Mouse (Mus musculus) G1E (cell line): ENCODE measurements around the gene Lect2. TPM values are rescaled to one million over a fixed set of nuclear protein-coding genes. Genes with fewer than 3 reads are reported as not detected.

ENCODE experiments used
- ATAC-seq: 2 replicates; pipeline ENCODE4 v1.8.0; 2016; ENCODE audit warnings: mild to moderate bottlenecking; ENCODE audit not compliant: insufficient number of reproducible peaks, poor library complexity, low FRiP score, severe bottlenecking; ENCODE audit errors: extremely low read depth
- DNase-seq: peaks from one replicate; pipeline ENCODE4 v3.0.0; 2012; ENCODE audit warnings: low spot score
- H3K27me3 ChIP-seq: 2 replicates; pipeline ENCODE4 v1.6.1; 2012; ENCODE audit warnings: mild to moderate bottlenecking, low read length, inconsistent platforms; ENCODE audit not compliant: insufficient read depth
- H3K36me3 ChIP-seq: replicated peaks from 2 replicates; pipeline ENCODE3; 2012; ENCODE audit warnings: mild to moderate bottlenecking, inconsistent platforms
- H3K4me1 ChIP-seq: 2 replicates; pipeline ENCODE4 v1.6.1; 2012; ENCODE audit warnings: low read depth, low read length, inconsistent platforms, mixed read lengths; ENCODE audit not compliant: insufficient read depth
- H3K4me3 ChIP-seq: 2 replicates; pipeline ENCODE4 v1.5.1; 2012; ENCODE audit warnings: low read depth, mild to moderate bottlenecking, inconsistent platforms, low read length, moderate library complexity, mixed read lengths
- H3K9me3 ChIP-seq: replicated peaks from 2 replicates; pipeline ENCODE4 v1.6.1; 2012; ENCODE audit warnings: inconsistent platforms
- CTCF ChIP-seq: IDR thresholded peaks from 2 replicates; pipeline ENCODE4 v1.5.1; 2012; ENCODE audit warnings: low read depth, low read length, inconsistent platforms, mixed read lengths
- GATA1 ChIP-seq: IDR thresholded peaks from 2 replicates; pipeline ENCODE4 v1.6.1; 2012; ENCODE audit warnings: borderline replicate concordance, low read length, inconsistent platforms, mixed read lengths
- GATA2 ChIP-seq: IDR thresholded peaks from 2 replicates; pipeline ENCODE4 v1.6.1; 2012; ENCODE audit warnings: low read depth, low read length, inconsistent platforms, borderline replicate concordance
- POLR2AphosphoS5 ChIP-seq: IDR thresholded peaks from 2 replicates; pipeline ENCODE4 v1.6.1; 2012; ENCODE audit warnings: low read depth, low read length, inconsistent platforms; ENCODE audit not compliant: insufficient replicate concordance
- TAL1 ChIP-seq: conservative IDR thresholded peaks from 2 replicates; pipeline ENCODE4 v1.6.1; 2012; ENCODE audit warnings: low read depth, low read length, inconsistent platforms, mixed read lengths
- polyA plus RNA-seq: library from polyadenylated mRNA; stranded (reverse); fragments of >175 nt; gene quantifications from 2 replicates; pipeline ENCODE4 v1.2.3, GENCODE M21; 2012
- total RNA-seq, 2 experiments: library from RNA; stranded (forward) in 1 of 2; stranded (reverse) in 1 of 2; fragments of 200-1000 nt in 1 of 2; fragments of >200 nt in 1 of 2; fragmentation: Nextera tagmentation in 1 of 2; gene quantifications; 2 replicates each; pipeline ENCODE4 v1.2.3; 2014 to 2017

Lect2 gene
- total and polyA plus RNA-seq, 3 experiments, result 0.16 TPM; not detected in 2

DNA sequence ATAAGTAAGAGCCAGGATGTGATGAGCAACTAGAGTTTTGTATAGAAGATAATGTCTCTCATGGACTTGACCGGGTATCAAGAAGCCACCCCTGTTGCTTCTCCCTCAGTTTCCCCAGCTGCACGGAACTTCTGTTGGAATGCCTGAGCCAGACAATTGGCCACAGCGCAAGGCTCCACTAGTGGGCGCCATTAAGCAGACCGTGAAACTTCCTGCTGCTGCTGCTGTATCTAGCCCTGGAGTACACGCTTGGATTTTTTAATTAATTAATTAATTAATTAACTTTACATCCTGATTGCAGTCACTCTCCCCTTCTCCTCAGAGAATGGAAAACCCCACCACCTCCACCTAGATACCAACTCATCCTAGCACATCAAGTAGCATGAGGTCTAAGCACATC, 14.8 kb upstream of the Lect2 start:
- Histone ChIP-seq H3K36me3 (no peaks in the 10 kb centered on the region), H3K4me3 (no peak overlapping the region), H3K9me3 (peaks cover 79% of the 10 kb centered on the region), H3K4me1 (no peaks in the 10 kb centered on the region), H3K27me3 (no peaks in the 10 kb centered on the region)
- TF ChIP-seq POLR2AphosphoS5 (no peak), CTCF (no peak), TAL1 (no peak)
- ATAC-seq (no peak), DNase-seq (no peak)

- no peaks in the 10 kb centered on the region for H3K36me3 ChIP-seq
- no peak for ATAC-seq
- no peak overlapping the region for H3K4me3 ChIP-seq
- no peak for TF ChIP-seq GATA2
- no peak for TF ChIP-seq TAL1
- no peak for TF ChIP-seq POLR2AphosphoS5
- TF ChIP-seq GATA1, result no peak
- TF ChIP-seq CTCF, result no peak
- no peaks in the 10 kb centered on the region for H3K4me1 ChIP-seq
- H3K27me3 ChIP-seq, result no peaks in the 10 kb centered on the region
- no peak for DNase-seq
- H3K9me3 ChIP-seq, result peaks cover 76% of the 10 kb centered on the region
Observed at GRCm38 (mm10) chr13:56561129-56561528, 12.8 kb upstream of the Lect2 start.

GRCm38 (mm10) chr13:56559841-56560370, 11.6 kb upstream of the Lect2 start:
- Histone ChIP-seq H3K9me3 (peaks cover 77% of the 10 kb centered on the region), H3K4me1 (no peaks in the 10 kb centered on the region), H3K36me3 (no peaks in the 10 kb centered on the region), H3K4me3 (no peak overlapping the region), H3K27me3 (no peaks in the 10 kb centered on the region)
- DNase-seq, result no peak
- no peak for ATAC-seq
- TF ChIP-seq TAL1 (no peak), POLR2AphosphoS5 (no peak), GATA1 (no peak), CTCF (no peak), GATA2 (no peak)

DNA sequence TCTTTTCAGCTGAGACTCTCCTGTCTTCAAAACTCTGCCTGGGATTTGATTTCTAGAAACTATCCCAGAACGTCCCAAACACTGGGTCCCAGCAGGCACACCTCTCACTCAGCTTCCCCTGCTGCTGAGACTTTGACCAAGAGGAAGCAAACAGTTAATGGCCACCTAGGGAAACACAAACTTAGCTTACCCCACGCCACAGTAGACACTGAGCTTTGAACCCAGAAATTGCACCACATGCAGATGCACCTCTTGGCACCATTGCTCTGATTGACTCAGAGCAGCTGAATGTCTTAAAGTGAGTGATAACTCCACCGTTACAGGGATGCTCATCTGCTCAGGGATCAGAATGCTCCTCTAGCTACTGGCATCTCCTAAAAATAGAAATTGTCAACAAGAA, 10.5 kb upstream of the Lect2 start:
- no peak overlapping the region for H3K4me3 ChIP-seq
- H3K9me3 ChIP-seq, result peaks cover 79% of the 10 kb centered on the region
- H3K36me3 ChIP-seq, result no peaks in the 10 kb centered on the region
- ATAC-seq (no peak), DNase-seq (no peak)
- H3K4me1 ChIP-seq, result no peaks in the 10 kb centered on the region
- no peaks in the 10 kb centered on the region for H3K27me3 ChIP-seq
- TF ChIP-seq TAL1 (no peak), CTCF (no peak), POLR2AphosphoS5 (no peak), GATA1 (no peak), GATA2 (no peak)

- H3K9me3 ChIP-seq, result peaks cover 77% of the 10 kb centered on the region
- H3K4me3 ChIP-seq, result no peak overlapping the region
- DNase-seq, result no peak
- H3K27me3 ChIP-seq, result no peaks in the 10 kb centered on the region
- ATAC-seq, result no peak
- H3K4me1 ChIP-seq, result no peaks in the 10 kb centered on the region
- no peak for TF ChIP-seq CTCF
- no peak for TF ChIP-seq TAL1
- TF ChIP-seq GATA2, result no peak
- TF ChIP-seq GATA1, result no peak
- no peak for TF ChIP-seq POLR2AphosphoS5
- no peaks in the 10 kb centered on the region for H3K36me3 ChIP-seq
Observed at GRCm38 (mm10) chr13:56556701-56557100, 8.4 kb upstream of the Lect2 start.

DNA sequence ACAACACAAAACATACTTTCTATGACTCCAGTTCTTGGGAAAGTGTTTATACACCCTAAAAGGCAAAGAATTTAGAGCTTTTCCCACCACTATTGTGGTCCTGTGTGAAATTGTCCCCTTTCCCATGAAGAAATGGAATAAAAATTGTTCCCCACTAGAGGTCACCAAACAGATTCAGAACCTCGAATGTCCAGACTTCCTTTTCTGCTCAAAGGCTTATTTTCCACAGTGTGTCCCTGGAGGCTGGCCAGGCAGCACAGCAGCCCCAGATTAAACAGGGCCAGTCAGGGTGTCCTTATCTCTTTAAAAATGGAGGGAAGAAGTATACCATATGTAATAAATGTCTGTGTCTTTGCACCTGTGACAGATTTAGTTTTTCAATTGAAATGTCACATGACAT, 7.7 kb upstream of the Lect2 start:
- ATAC-seq (no peak), DNase-seq (no peak)
- no peak overlapping the region for H3K4me3 ChIP-seq
- no peaks in the 10 kb centered on the region for H3K4me1 ChIP-seq
- H3K9me3 ChIP-seq, result peaks cover 76% of the 10 kb centered on the region
- TF ChIP-seq GATA1 (no peak), POLR2AphosphoS5 (no peak), CTCF (no peak), TAL1 (no peak), GATA2 (no peak)
- no peaks in the 10 kb centered on the region for H3K36me3 ChIP-seq
- no peaks in the 10 kb centered on the region for H3K27me3 ChIP-seq

DNA sequence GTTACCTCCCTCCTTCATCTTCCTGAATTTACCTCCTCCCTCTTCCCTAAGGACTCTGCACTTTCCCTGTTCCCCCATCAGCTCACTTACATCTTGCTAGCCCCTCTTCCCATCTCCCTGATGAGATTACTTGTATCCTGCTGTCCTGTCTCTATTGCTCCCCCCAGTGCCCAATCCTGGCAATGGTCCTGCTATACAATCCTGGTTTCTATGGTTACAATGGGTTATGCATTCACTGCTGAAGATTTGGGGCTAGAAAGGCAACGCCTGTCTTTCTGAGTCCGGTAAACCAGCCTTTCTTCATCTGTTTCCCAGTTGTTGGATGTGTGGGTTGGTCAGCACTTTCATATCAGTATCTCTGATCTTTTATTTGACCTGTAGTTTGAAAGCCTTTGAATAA, 6.1 kb upstream of the Lect2 start:
- ATAC-seq, result no peak
- H3K4me3 ChIP-seq, result no peak overlapping the region
- TF ChIP-seq CTCF (no peak), POLR2AphosphoS5 (no peak), GATA2 (no peak), GATA1 (no peak), TAL1 (no peak)
- H3K36me3 ChIP-seq, result no peaks in the 10 kb centered on the region
- no peaks in the 10 kb centered on the region for H3K4me1 ChIP-seq
- no peak for DNase-seq
- H3K9me3 ChIP-seq, result peaks cover 69% of the 10 kb centered on the region
- H3K27me3 ChIP-seq, result no peaks in the 10 kb centered on the region
